Mouse (Mus musculus) bone marrow, adult 2 months (tissue): ENCODE data around the gene Med17.

ENCODE experiments used
- CTCF ChIP-seq: fragments of 200-500 bp; IDR thresholded peaks from 2 replicates; pipeline ENCODE4 v1.5.1; 2011; ENCODE audit warnings: low read length, control low read depth; ENCODE audit not compliant: control insufficient read depth, insufficient read depth
- POLR2A ChIP-seq: fragments of 200-500 bp; IDR thresholded peaks from 2 replicates; pipeline ENCODE4 v1.6.1; 2011; ENCODE audit warnings: low read depth, mild to moderate bottlenecking, control low read depth, low read length, borderline replicate concordance; ENCODE audit not compliant: control insufficient read depth

GRCm38 (mm10) chr9:15250376-15250775, 29.4 kb downstream of the Med17 start:
- TF ChIP-seq POLR2A (no peak), CTCF (no peak)
